Mouse (Mus musculus): Measurements from ENCODE around the gene Gm45717.
"Not testable (repeated sequence)": the region's sequence is repeated elsewhere in the genome, so short reads cannot be mapped to it uniquely, and the experiment has no call there.

Gm45717 gene

DNA sequence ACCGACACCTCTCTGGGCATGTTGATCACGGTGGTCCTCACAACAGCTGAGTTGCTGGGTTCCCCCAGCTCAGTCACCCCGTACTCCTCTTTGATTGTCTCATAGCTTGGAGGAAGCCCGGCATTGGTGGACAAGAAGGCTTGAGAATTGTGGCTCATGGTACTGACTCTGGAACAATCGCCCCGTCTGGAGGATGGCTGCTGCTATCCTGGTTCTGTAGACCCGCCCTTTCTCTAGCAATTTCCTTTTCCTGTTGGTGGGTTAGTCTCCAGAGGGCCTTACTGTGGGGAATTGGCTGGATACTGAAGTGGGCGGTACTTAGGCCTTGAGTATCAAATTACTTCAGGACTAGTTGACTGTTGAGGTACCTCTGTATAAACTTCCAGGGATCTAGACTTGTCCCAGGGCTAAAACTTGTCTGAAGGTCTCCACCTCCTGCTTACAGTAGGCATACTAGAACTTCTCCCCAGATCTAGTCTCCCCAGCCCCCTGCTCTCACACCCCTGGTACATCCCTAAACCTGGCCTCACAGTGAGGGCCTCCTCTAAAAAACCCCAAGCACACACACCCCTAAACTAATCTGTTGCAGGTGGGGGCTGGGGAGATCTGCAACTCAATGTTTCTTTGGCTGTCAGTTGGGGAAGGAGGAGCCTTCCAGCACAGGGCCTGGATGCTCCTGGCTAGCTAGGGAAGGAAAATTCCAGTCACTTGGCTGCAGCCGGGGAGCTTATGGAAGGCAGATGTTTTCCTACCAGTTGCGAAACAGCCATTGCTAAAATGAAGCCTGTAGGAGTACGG, at the start of gene Gm45717, which contains the start of gene Ifitm2:
Gene Gm45717, minus strand, starts transcription at position 180 of the 798 bp plus-strand sequence.
Gene Ifitm2, minus strand, starts transcription at position 230 of the 798 bp plus-strand sequence.
- DNase-seq (ENCODE audit: extremely low read depth, low read depth), result peak; percentile 94

DNA sequence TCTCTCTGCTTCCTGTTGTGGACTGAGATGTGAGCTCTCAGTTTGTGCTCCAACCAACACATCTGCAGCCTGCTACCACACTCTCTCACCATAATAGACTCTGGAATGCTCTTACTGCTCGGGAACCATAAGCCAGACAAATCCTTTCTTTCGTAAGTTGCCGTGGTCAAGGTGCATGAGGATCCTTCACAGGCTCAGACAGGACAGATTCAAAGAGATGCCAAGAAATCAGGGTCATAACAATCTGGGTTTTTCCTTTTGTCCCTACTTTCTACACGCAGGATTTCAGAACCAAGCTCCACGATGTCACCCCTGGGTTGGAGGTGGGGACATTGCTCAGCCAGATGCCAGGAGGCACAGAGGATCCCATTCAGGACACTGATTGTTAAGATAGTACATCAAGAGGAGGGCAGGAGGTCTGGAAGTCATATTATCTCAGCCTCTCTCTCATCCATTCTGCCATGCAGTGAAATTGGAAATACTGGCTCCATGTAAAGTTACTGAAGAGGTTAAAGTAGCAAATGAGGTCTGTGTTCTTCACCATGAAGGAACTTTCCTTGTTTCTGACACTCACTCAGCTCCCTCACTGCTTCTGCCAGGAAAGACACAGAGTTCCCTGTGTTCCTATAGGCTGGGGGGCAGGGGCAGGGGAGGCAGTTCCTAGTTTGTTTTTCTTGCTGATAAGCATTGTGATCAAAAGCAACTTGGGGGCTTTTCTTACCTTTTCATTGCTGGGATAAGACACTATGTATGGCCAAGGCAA, 47.7 kb upstream of the Gm45717 start:
- DNase-seq (ENCODE audit: extremely low read depth, low read depth), result no peak

DNA sequence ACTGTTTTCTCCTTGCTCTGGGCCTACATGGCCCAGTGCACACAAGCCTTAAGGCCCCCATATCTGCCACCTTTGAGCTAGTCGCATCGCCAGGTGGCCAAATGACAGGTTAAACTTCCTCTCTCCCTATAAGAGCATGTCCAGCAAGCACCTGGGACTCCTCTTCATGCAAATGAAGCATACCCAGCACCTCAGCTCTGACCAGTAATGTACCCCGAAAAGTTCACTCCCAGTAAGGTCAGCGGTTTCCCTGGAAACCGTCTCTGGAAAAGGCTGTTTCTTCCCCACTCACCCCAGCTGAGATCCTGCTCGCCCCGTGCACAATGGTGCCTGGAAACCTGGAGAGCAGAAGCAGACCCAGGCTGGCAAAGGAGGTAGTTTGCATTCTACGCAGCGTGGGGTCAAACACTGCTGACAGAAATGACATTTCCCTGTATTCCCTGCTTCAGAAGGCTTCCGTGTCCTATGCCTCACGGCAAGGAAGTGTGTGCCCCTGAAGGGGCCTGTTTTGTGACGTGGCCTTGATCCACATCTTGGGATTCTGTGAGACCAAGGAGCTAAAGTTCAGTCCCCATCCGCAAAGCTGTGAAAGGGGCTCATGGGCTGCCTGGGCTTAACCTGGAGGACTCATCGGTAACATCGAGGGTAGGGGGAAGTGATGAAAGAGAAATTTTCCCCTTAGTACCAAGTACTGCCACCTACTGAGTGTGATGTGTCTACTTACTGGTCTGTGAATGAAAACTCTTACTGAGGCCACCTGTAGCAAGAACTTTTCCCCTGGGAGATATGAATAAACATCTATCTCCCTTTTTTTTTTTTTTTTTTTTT, 45.4 kb upstream of the Gm45717 start:
- no peak for DNase-seq (ENCODE audit: extremely low read depth, low read depth)

DNA sequence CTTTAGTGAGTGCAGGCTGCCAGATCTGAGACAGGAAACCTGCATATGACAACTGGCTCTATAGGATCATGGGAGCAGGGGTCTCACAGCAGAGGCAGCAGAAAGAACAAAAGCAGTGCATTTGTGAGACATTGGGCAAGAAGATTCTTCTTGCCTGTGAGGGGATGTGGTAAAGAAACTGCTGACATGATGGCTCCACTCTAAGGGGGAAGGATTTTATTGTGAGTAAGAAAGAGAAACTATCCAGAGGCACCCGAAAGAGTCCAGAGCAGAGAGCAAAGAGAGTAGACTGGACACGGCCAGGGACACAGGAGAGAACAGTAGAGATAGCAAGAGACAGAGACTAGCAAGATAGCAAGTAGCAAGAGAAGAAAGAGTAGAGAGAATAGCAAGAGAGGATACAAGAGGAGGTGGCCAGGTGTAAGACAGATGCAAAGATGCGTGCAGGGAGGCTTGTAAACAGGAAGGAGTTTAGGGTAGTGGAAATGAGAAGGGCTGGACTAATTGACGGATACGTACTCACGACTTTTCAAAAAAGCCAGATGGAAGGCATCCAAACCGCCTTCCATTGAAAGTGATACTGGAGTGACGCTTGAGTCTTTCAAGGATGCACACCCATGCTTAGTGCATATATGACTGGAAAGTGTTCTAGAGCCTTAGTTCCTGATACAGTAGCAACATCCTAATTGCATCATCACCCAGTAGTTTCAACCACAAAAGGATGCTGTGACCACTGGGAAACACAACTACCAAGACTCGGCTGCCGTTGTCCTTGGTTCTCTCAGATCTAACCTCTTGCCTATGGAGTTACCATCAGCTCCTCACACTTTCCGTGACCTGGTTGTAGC, 43.3 kb upstream of the Gm45717 start:
- DNase-seq (ENCODE audit: extremely low read depth, low read depth), result no peak

DNA sequence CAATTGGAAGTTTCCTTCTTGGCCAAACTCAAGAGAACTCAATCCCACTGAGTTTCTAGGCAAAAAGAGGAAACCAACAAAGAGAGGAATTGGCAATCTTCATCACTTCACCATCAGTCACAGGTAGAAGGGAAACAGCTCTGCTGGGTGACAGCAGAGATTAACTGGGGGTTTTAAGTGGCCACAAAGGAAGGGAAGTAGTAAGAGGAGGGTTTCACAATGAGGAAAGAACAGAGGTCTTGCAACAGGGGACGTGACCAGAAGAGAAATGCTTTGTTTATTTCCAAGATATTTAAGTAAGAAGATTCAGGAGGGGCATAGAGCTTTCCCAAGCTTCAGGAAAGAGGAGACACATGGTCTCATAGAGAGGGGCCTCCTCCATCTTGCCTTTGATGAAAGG, 42.1 kb upstream of the Gm45717 start:
- no peak for DNase-seq (ENCODE audit: extremely low read depth, low read depth)

DNA sequence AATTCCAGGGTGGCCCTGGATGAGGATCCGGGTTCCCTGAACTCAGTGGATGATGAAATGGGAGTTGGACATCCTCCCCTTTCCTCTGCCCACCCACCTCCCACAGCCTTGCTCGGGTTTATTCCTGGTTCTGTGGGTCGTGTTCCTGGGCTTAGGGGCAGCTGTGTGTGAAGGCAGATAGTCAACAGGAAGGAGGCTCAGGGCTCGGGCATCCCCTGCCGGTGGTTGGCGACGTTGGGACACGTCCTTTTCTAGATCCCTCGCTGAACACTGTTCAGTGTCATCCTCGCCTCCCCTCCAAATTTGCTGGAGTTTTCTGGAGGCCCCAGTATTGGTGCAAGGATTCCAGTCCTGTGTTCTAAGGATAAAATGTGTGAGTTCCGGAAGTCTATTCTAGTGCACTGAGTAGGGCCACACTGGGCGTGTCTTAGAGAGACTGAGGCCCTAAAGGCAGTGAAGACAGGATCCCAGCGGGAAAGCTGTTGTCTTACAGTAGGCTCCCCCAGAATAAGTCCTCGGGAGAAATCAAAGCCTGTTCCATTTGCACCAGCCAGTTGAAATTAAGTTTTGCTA, 35.5 kb upstream of the Gm45717 start:
- DNase-seq (ENCODE audit: extremely low read depth, low read depth), result no peak

DNA sequence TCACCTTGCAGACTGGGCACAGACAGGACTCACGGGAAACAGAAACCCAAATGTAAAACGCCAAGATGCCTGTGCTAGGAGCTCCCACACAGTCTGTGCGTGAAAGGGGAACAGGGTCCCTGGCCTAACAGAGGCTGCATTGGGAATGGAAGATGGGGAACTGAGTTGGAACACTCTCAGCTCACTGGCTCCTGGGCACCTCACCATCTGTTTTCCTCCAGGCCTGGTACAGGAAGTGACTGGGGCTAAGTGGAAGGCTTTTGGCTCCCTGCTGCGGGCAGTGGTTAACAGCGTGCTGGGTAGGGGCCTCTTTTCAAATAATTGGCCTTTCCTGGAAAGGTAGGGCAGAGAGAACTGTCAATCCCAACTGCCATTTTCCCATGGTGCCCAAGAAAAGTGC, 34.9 kb upstream of the Gm45717 start:
- no peak for DNase-seq (ENCODE audit: extremely low read depth, low read depth)

DNA sequence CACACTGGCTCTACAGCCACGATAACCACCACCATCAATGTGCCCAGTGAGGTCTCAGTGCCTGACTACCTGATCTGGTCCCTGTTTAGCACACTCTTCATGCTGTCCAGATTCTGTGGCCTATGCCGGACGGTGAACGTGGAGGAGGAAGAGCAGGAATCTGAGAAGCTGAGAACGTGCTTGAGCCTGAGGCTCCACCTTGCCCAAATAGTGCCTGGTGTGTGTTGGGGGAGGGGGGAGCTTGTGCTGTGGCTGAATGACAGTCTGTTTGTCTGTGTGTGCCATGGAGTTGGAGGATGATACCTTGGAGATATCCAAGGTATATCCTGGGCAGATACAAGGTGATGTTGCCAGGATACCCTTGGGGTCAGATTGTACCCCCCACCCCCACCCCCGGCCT, 34.4 kb upstream of the Gm45717 start:
- no peak for DNase-seq (ENCODE audit: extremely low read depth, low read depth)

DNA sequence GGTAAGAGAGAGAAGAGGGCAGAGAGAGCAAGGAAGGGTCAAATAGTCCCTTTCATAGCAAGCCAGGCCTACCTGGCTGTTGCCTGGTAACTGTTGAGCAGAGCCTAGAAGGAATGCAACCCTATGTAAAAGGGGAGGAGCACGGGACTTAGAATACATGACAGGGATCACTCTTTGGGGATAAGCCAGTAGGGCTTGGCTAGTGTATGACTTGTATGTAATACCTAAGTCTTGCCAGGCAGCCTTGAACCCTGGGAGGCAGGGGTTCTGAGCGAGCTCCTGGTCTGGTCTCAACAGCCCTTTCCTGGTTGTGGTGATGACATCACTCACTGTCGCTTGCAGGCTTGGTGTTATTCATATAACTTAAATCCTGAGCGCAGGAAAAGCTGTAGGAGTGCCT, 33.3 kb upstream of the Gm45717 start:
- DNase-seq (ENCODE audit: extremely low read depth, low read depth), result no peak

DNA sequence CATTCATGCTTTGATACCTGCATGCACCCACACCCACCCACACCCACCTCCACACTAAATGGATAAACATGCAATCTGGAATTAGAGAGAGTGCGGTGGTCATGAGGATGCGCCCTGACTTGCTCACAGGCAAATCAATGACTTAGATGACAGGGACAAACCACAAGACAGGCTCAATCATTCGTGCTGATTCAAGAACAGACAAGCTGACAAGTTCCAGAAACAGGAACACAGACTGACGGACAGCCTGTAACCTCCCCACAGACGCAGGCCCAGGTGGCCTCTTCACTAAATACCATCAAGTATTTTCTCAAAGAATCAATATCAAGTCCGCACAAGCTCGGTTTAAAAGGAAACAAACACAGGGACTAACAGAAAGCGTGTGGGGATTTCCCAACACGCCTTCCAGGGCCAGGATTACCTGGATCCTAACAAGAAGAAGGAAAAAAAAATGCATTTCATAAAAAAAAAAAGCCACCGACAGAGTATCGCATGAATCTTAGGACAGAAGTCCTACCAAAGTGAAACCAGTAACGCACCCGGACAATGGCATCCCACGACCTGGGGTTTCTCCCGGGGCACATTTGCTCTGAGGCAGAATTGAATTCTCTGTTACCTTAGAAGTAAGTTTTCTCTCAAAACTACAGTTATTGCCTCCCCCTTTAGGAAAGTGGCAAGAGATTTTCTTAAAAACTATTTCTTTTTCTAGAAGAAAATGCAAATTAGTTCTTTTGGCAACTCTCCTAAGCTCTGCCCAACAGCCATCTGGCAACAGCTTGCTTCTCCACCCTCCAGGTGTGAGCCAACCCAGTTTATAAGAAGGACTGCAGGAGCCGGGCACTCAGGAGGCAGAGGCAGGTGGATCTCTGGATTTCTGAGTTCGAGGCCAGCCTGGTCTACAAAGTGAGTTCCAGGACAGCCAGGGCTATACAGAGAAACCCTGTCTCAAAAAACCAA, 31.7 kb upstream of the Gm45717 start:
- no peak for DNase-seq (ENCODE audit: extremely low read depth, low read depth)

DNA sequence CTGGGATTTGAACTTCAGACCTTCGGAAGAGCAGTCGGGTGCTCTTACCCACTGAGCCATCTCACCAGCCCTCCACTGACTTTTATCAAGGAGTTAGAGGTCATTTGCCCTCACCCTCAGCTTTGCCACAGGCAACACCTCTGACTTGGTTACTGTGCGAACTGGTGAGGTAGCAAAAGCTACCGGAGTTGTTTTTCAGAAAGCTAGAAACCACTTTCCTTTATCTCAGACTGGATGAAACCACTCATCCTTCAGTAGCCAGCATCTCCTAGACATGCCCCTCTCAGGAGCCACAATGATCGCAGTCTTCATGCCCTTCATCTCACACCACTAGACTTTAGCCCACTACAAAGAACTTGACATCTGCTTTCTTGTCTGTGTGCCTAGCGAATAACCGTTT, 27.2 kb upstream of the Gm45717 start:
- no peak for DNase-seq (ENCODE audit: extremely low read depth, low read depth)

DNA sequence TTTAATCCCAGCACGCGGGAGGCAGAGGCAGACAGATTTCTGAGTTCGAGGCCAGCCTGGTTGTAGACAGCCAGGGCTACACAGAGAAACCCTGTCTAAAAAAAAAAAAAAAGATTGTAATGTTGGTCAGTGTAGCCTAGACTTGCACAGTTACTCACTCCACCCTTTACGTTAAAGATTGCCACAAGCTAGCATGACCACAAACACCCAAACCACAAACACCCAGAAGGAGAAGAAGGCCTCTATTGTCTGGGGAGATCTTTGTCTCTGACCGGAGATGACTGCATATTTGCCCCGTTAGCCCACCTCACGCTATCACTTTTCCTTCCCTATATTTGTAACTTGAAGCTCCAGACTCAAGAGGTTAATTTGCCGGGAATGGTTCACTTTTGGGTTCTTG, 26.0 kb upstream of the Gm45717 start:
- peak; percentile 55 for DNase-seq (ENCODE audit: extremely low read depth, low read depth)

DNA sequence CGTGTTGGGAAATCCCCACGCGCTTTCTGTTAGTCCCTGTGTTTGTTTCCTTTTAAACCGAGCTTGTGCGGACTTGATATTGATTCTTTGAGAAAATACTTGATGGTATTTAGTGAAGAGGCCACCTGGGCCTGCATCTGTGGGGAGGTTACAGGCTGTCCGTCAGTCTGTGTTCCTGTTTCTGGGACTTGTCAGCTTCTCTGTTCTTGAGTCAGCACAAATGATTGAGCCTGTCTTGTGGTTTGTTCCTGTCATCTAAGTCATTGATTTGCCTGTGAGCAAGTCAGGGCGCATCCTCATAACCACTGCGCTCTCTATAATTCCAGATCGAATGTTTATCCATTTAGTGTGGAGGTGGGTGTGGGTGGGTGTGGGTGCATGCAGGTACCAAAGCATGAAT, 21.0 kb upstream of the Gm45717 start:
- DNase-seq (ENCODE audit: extremely low read depth, low read depth), result not testable (repeated sequence)

DNA sequence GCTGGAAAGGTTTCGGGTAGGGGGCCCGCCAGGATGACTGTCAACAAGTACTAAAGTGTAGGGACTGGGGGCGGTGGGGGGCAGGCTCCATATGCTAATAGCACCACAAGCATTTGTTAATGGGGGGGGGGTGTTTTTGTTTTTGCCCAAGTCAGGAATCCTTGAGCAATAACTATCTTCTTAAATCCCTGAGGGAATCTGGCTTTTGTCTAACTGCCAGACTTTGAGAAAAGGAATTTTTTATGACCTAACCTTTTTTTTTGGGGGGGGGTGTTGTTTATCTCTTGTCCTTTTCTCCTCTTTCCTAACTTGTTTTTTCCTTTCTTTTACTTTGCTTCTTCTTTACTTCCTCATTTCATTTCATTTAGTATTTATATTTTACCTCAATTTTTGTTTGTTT, 19.7 kb upstream of the Gm45717 start:
- DNase-seq (ENCODE audit: extremely low read depth, low read depth), result no peak

DNA sequence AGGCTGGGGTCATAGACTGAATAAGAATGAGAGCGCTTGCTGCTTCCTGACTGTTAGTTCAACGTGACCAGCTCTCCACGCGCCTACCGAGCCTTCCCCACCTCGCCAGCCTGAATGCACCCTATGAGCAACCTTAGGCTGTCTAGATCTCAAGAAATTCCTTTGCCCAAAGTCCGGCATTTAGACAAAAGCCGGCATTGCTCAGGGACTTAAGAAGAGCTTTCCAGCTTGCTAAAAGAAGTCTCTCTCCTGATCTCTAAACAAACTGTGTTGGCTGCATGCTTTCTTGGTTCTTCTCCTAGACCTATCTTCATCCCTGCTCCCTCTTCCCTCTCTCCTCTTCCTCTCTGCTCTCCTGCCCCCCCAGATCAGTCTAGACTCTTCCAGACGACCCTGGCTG, 19.2 kb upstream of the Gm45717 start:
- no peak for DNase-seq (ENCODE audit: extremely low read depth, low read depth)

DNA sequence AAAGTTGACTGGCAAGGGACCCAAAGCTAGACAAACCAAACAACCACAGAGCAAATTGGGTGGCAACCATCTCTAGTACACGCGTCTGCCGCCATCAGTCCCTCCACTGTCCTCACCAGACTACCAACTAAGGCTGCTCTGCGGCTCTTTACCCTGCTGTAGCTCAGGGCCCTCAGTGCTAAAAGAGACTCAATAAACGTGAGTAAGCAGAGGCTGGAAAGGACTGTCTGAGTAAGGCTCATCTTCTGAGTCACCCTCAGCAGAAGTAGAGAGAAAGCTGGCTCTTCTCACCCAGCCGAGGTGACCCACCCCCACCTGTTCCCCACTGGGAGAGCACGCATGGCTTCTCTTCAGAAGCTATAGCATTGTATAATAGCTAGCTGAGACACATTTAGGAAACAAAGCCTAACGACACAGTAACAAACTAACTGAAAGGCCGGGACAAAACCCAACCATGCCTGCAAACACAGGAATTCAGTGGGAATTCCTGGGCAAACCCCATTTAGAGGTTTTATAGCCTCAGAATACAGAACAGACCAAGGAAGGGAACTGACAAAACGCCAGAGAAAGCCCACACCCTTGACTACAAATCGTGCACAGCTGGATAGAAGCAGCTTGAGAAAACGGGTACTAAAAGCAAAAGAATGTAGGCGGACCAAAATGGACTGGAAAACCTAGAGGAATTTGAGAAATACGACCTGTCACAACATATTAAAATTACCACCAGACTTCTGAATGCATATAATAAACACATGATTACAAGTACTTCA, 17.8 kb upstream of the Gm45717 start:
- no peak for DNase-seq (ENCODE audit: extremely low read depth, low read depth)

DNA sequence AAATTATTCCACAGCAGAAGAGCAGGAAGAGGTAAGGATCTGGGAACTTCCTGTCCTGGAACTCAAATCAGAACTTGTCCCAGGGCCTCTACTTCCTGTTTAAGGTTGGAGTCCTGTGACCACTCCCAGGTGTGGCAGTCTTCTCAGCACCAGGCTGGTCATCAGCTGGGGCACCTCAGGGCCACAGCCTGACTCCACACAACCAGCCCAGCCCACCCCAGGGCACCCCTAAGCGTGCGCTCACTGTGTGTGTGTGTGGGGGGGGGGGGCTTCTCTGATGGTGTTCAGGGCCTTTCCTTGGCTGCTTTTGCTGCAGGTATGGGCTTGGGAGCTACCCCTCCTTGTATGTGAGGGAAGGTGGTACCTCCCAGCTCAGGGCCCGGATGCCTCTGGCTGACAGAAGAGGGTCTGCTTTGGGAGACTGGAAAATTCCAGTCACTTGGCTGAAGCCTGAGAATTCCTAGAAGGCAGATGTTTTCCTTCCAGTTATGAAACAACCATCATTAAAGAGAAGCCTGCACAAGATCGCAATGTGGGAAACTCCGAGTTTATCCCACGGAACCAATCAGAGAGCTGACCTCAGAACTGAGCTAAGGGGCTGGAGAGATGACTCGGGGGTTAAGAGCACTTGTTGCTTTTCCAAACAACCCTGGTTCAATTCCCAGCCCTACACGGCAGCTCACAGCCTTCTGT, 15.9 kb upstream of the Gm45717 start:
- DNase-seq (ENCODE audit: extremely low read depth, low read depth), result no peak

DNA sequence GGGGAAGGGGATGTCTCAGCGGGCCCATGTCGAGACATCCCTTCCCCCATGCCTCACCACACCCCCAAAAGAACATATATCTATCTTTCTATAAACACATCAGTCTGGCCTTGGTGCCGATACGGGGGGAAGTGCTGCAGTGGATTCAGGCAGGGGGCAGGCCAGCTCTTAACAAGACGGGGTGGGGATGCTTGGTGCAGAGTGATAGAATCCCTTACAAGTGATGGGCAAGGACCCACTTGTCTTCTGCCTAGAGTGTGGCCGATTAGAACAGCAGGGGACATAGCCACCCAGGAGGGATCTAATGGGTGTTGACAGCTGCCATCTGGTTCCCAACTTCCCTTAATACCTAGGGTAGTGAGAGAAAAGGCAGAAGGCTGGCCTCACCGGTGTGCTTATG, 15.2 kb upstream of the Gm45717 start:
- no peak for DNase-seq (ENCODE audit: extremely low read depth, low read depth)

All from MEL-GATA-1-ER (cell line).